Mouse (Mus musculus): ENCODE data around the gene Fam187a. TPM values are rescaled to one million over a fixed set of nuclear protein-coding genes. Genes with fewer than 3 reads are reported as not detected.

Gene Fam187a
- polyA plus RNA-seq (2014; fragmentation: Nextera tagmentation; extraction: Ambion mirVana): not detected in 2 replicates

DNA sequence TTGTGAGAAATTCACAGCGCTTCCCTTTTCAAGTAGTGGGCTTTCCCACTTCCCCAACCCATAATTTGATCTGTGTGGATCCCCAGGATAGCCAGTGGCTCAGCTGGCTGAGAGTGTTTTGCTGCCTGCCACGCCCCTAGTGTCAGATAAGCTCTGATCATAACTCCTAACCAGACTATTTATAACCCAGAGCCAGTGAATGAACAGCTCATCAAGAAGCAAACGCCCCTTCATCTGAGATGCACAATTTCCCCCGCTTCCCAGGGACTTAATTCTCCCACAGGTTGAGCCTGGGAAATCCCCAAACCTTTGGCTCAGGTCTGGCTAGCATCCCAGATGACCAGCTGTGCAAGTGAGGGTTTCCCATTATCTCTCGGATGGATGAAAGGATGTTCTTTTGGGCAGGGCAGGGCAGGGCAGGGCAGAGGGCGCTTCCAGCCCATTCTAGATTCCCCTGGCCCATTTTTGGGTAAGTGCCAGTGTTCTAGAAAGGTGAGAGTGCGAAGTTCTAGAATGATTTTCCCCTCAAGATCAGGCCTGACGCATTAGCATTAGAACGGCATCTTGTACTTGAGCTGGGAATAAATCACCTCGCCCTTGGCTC lies at the start of gene Fam187a:
Gene Fam187a, plus strand, starts transcription at position 554 of the 604 bp plus-strand sequence.
- 67% methylated on average over 10 of the region's 10 CpGs for WGBS
- H3K9me3 ChIP-seq (ENCODE audit: control insufficient read depth, low read length): no peaks in the 10 kb centered on the region
- H3K4me2 ChIP-seq (ENCODE audit: low read depth, low read length, severe bottlenecking): no peak within 1 kb of the TSS
- no peaks in the 10 kb centered on the region for H3K36me3 ChIP-seq (ENCODE audit: control insufficient read depth, insufficient read depth, low read length)
- no peak within 1 kb of the TSS for H3K27ac ChIP-seq (ENCODE audit: low read depth, low read length)
- no peak within 1 kb of the TSS for H3K9ac ChIP-seq (ENCODE audit: low read length)
- peaks cover 6% of the 10 kb centered on the region; the same call in 1 of the 2 replicates for H3K4me1 ChIP-seq (replicated peaks; ENCODE audit: control insufficient read depth, insufficient read depth, low read length)
- no peaks in the 10 kb centered on the region for H3K27me3 ChIP-seq (ENCODE audit: control insufficient read depth, insufficient read depth, low read length)
- DNase-seq (ENCODE audit: low spot score) (no peak), ATAC-seq (replicated peaks; ENCODE audit: low FRiP score) (no peak)
- no peak within 1 kb of the TSS for H3K4me3 ChIP-seq (ENCODE audit: low read depth, low read length)

DNA sequence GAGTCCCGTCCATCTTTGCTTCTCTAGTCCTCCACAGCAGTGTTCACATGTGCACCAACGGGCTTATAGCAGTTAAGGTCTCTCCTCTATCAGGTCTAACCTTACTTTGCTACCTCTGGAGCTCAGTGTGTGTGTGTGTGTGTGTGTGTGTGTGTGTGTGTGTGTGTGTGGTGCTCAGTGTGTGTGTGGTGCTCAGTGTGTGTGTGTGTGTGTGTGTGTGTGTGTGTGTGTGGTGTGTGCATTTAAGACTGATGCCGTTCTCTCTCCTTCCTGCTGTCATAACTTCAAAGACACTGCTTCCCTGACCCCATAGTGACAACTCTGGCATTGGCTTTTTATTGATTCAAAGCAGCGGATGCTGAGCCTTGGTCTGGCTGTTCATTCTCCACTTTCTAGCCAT lies 49.4 kb upstream of the Fam187a start, which contains the start of gene Higd1b:
Gene Higd1b, plus strand, starts transcription at position 301 of the 400 bp plus-strand sequence.
- H3K4me2 ChIP-seq (ENCODE audit: low read depth, low read length, severe bottlenecking): no peak within 1 kb of the TSS
- no peaks in the 10 kb centered on the region for H3K27me3 ChIP-seq (ENCODE audit: control insufficient read depth, insufficient read depth, low read length)
- H3K36me3 ChIP-seq (ENCODE audit: control insufficient read depth, insufficient read depth, low read length): peaks cover 14% of the 10 kb centered on the region
- ATAC-seq (replicated peaks; ENCODE audit: low FRiP score): no peak
- no peak for DNase-seq (ENCODE audit: low spot score)
- whole genome bisulfite sequencing: 82% methylated on average over 4 of the region's 4 CpGs
- no peak within 1 kb of the TSS for H3K27ac ChIP-seq (ENCODE audit: low read depth, low read length)
- H3K4me1 ChIP-seq (replicated peaks; ENCODE audit: control insufficient read depth, insufficient read depth, low read length): no peaks in the 10 kb centered on the region
- H3K9ac ChIP-seq (ENCODE audit: low read length): no peak within 1 kb of the TSS
- no peak within 1 kb of the TSS for H3K4me3 ChIP-seq (ENCODE audit: low read depth, low read length)
- H3K9me3 ChIP-seq (ENCODE audit: control insufficient read depth, low read length): no peaks in the 10 kb centered on the region

DNA sequence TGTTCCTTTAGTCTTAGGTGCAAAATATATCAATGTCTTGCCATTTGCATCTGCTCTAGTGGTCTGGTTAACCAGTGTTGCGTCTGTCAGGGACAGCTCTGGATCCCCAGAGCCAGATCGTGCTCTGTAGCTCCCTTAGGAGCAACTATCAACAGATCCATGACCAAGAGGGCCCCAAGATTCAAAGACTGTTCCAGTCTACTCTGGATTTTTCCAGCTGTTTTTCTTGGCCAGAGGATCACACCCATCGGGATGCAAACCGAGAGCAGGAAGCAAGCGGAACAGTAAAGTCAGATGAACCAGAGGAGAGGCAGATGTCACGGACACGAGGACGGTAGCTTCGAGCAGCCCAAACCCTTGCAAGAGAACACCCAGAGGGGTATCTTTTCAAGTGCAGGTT lies 48.8 kb upstream of the Fam187a start:
- Histone ChIP-seq H3K36me3 (ENCODE audit: control insufficient read depth, insufficient read depth, low read length) (peaks cover 18% of the 10 kb centered on the region), H3K27me3 (ENCODE audit: control insufficient read depth, insufficient read depth, low read length) (no peaks in the 10 kb centered on the region), H3K4me3 (ENCODE audit: low read depth, low read length) (no peak overlapping the region), H3K27ac (ENCODE audit: low read depth, low read length) (no peak overlapping the region), H3K4me1 (replicated peaks; ENCODE audit: control insufficient read depth, insufficient read depth, low read length) (no peaks in the 10 kb centered on the region), H3K4me2 (ENCODE audit: low read depth, low read length, severe bottlenecking) (no peak overlapping the region), H3K9ac (ENCODE audit: low read length) (no peak overlapping the region), H3K9me3 (ENCODE audit: control insufficient read depth, low read length) (no peaks in the 10 kb centered on the region)
- DNase-seq (ENCODE audit: low spot score): no peak
- no peak for ATAC-seq (replicated peaks; ENCODE audit: low FRiP score)
- 91% methylated on average over 9 of the region's 9 CpGs for WGBS

- H3K36me3 ChIP-seq (ENCODE audit: control insufficient read depth, insufficient read depth, low read length): peaks cover 24% of the 10 kb centered on the region
- no peak for ATAC-seq (replicated peaks; ENCODE audit: low FRiP score)
These were observed 47.6 kb upstream of the Fam187a start for GRCm38 (mm10) chr11:102837385-102837784.

DNA sequence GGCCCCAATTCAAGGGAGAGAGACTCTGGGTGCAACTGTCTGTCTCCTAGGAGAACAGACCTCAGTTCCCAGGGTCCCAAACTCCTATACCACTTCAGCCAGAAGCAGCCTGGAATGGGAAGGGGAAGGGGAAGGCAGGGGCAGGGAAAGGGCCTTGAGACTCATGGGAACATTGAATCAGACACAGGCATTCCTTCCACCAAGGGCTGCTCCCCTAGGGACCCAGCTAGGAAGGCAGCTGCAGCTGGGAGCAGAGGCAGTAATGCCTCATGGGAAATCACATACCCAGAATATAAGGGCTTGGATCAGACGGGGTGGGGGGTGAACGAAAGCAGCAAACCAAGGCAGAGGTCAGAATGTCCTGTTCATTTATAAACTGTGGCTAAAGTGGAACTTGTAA lies 46.8 kb upstream of the Fam187a start:
- Histone ChIP-seq H3K27ac (ENCODE audit: low read depth, low read length) (no peak overlapping the region), H3K9me3 (ENCODE audit: control insufficient read depth, low read length) (no peaks in the 10 kb centered on the region), H3K4me1 (replicated peaks; ENCODE audit: control insufficient read depth, insufficient read depth, low read length) (no peaks in the 10 kb centered on the region), H3K9ac (ENCODE audit: low read length) (no peak overlapping the region), H3K36me3 (ENCODE audit: control insufficient read depth, insufficient read depth, low read length) (peaks cover 24% of the 10 kb centered on the region), H3K4me3 (ENCODE audit: low read depth, low read length) (no peak overlapping the region), H3K4me2 (ENCODE audit: low read depth, low read length, severe bottlenecking) (no peak overlapping the region), H3K27me3 (ENCODE audit: control insufficient read depth, insufficient read depth, low read length) (no peaks in the 10 kb centered on the region)
- ATAC-seq (replicated peaks; ENCODE audit: low FRiP score): no peak
- 89% methylated on average over 2 of the region's 2 CpGs for WGBS
- DNase-seq (ENCODE audit: low spot score): no peak

More at GRCm38 (mm10) chr11:102837385-102837784, 47.6 kb upstream of the Fam187a start:
- WGBS: 93% methylated on average over 1 of the region's 1 CpGs
- Histone ChIP-seq H3K27ac (ENCODE audit: low read depth, low read length) (no peak overlapping the region), H3K4me1 (replicated peaks; ENCODE audit: control insufficient read depth, insufficient read depth, low read length) (no peaks in the 10 kb centered on the region), H3K27me3 (ENCODE audit: control insufficient read depth, insufficient read depth, low read length) (no peaks in the 10 kb centered on the region), H3K4me3 (ENCODE audit: low read depth, low read length) (no peak overlapping the region), H3K4me2 (ENCODE audit: low read depth, low read length, severe bottlenecking) (no peak overlapping the region), H3K9me3 (ENCODE audit: control insufficient read depth, low read length) (no peaks in the 10 kb centered on the region), H3K9ac (ENCODE audit: low read length) (no peak overlapping the region)
- no peak for DNase-seq (ENCODE audit: low spot score)

- H3K4me2 ChIP-seq (ENCODE audit: low read depth, low read length, severe bottlenecking): no peak overlapping the region
- 89% methylated on average over 9 of the region's 9 CpGs for WGBS
- H3K9ac ChIP-seq (ENCODE audit: low read length): no peak overlapping the region
- H3K36me3 ChIP-seq (ENCODE audit: control insufficient read depth, insufficient read depth, low read length): peaks cover 24% of the 10 kb centered on the region
- no peaks in the 10 kb centered on the region for H3K9me3 ChIP-seq (ENCODE audit: control insufficient read depth, low read length)
- H3K4me3 ChIP-seq (ENCODE audit: low read depth, low read length): no peak overlapping the region
- no peak for DNase-seq (ENCODE audit: low spot score)
- H3K27ac ChIP-seq (ENCODE audit: low read depth, low read length): no peak overlapping the region
- no peaks in the 10 kb centered on the region for H3K27me3 ChIP-seq (ENCODE audit: control insufficient read depth, insufficient read depth, low read length)
- no peak for ATAC-seq (replicated peaks; ENCODE audit: low FRiP score)
- no peaks in the 10 kb centered on the region for H3K4me1 ChIP-seq (replicated peaks; ENCODE audit: control insufficient read depth, insufficient read depth, low read length)
These were observed 46.3 kb upstream of the Fam187a start for GRCm38 (mm10) chr11:102838616-102839150.

DNA sequence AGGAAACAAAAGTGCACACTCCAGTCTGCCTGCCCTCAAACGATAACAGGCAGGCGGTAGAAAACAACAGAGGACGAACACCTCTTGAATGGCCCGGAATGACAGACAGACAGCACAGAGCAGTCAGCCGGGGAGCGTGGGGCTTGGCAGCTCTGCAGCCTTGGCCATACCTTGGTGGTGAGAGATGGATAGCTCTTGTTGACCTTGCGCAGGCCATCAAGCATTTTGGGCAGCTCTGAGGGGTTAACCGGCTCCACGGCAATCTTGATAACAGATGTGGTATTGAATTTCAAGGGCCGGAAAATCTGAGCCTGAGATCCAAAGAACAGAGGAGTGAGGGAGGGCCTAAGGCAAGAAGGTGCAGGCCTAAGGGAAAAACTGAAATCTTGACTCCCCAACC lies 39.0 kb upstream of the Fam187a start:
- H3K27ac ChIP-seq (ENCODE audit: low read depth, low read length): no peak overlapping the region
- peaks cover 38% of the 10 kb centered on the region for H3K36me3 ChIP-seq (ENCODE audit: control insufficient read depth, insufficient read depth, low read length)
- no peaks in the 10 kb centered on the region for H3K27me3 ChIP-seq (ENCODE audit: control insufficient read depth, insufficient read depth, low read length)
- no peak overlapping the region for H3K9ac ChIP-seq (ENCODE audit: low read length)
- WGBS: 90% methylated on average over 10 of the region's 10 CpGs
- no peaks in the 10 kb centered on the region for H3K4me1 ChIP-seq (replicated peaks; ENCODE audit: control insufficient read depth, insufficient read depth, low read length)
- no peak overlapping the region for H3K4me3 ChIP-seq (ENCODE audit: low read depth, low read length)
- H3K4me2 ChIP-seq (ENCODE audit: low read depth, low read length, severe bottlenecking): no peak overlapping the region
- no peaks in the 10 kb centered on the region for H3K9me3 ChIP-seq (ENCODE audit: control insufficient read depth, low read length)
- no peak for ATAC-seq (replicated peaks; ENCODE audit: low FRiP score)
- DNase-seq (ENCODE audit: low spot score): no peak

- no peak overlapping the region for H3K27ac ChIP-seq (ENCODE audit: low read depth, low read length)
- 0 out of 2 replicates have a peak, but pooled peaks have one; percentile 30 for ATAC-seq (replicated peaks; ENCODE audit: low FRiP score)
- H3K4me1 ChIP-seq (replicated peaks; ENCODE audit: control insufficient read depth, insufficient read depth, low read length): no peaks in the 10 kb centered on the region
- H3K36me3 ChIP-seq (ENCODE audit: control insufficient read depth, insufficient read depth, low read length): peaks cover 17% of the 10 kb centered on the region; the same call in 1 of the 2 replicates
- H3K4me3 ChIP-seq (ENCODE audit: low read depth, low read length): no peak overlapping the region
- WGBS: 71% methylated on average over 5 of the region's 5 CpGs
- H3K4me2 ChIP-seq (ENCODE audit: low read depth, low read length, severe bottlenecking): no peak overlapping the region
- H3K9me3 ChIP-seq (ENCODE audit: control insufficient read depth, low read length): no peaks in the 10 kb centered on the region
- H3K27me3 ChIP-seq (ENCODE audit: control insufficient read depth, insufficient read depth, low read length): no peaks in the 10 kb centered on the region
- no peak overlapping the region for H3K9ac ChIP-seq (ENCODE audit: low read length)
- DNase-seq (ENCODE audit: low spot score): peak; percentile 83
These were observed 33.1 kb upstream of the Fam187a start for GRCm38 (mm10) chr11:102851883-102852282.

DNA sequence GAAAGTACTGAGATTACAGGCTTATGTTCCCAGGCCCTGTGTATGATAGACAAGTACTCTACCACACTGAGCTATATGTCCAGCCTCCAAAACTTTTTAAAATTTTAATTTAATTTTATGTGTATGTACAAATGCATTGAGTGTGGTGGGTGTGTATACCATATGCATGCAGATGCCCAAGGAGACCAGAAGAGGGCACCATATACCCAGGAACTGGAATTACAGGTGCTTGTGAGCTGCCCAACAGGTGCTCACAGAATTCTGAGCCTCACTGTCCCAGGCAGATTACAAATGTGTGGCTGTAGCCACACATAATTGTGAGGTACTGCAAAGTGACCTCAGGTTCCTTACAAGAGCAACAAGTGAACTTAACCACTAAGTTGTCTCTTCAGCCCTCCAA lies 31.2 kb upstream of the Fam187a start:
- Histone ChIP-seq H3K9ac (ENCODE audit: low read length) (no peak overlapping the region), H3K4me3 (ENCODE audit: low read depth, low read length) (no peak overlapping the region), H3K9me3 (ENCODE audit: control insufficient read depth, low read length) (no peaks in the 10 kb centered on the region), H3K36me3 (ENCODE audit: control insufficient read depth, insufficient read depth, low read length) (peaks cover 12% of the 10 kb centered on the region; the same call in 1 of the 2 replicates), H3K27ac (ENCODE audit: low read depth, low read length) (no peak overlapping the region), H3K4me2 (ENCODE audit: low read depth, low read length, severe bottlenecking) (no peak overlapping the region), H3K27me3 (ENCODE audit: control insufficient read depth, insufficient read depth, low read length) (no peaks in the 10 kb centered on the region), H3K4me1 (replicated peaks; ENCODE audit: control insufficient read depth, insufficient read depth, low read length) (no peaks in the 10 kb centered on the region)
- ATAC-seq (replicated peaks; ENCODE audit: low FRiP score) (no peak), DNase-seq (ENCODE audit: low spot score) (no peak)
